Mouse (Mus musculus) right cerebral cortex, postnatal 14 days (tissue): Measurements from ENCODE around the gene Rbfox2.
A peak's percentile ranks its signal among the peaks of the same experiment; 100 is the strongest.
"Not testable (repeated sequence)": the region's sequence is repeated elsewhere in the genome, so short reads cannot be mapped to it uniquely, and the experiment has no call there.

Experiments
- DNase-seq: peaks from one replicate; pipeline ENCODE4 v3.0.0; 2022

The Rbfox2 gene

DNA sequence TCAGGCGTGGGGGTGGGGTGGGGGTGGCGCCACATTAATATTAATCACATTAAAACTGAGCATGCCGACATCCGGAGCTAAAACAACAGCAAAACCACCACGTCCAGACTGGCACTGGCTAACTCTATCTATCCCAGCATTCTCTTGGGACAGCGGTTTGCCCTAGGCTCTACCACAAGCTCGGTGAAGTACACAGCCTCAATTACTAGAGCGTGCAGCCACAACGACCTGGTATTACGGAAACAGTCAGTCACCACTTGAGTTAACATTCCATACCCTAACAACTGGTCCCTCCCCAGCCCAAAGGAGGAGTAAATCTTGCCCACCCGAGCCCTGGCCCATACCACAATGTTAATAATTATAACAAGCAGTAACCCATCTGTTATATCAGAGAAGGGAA lies 217.6 kb downstream of the Rbfox2 start:
- no peak for DNase-seq

GRCm38 (mm10) chr15:77086488-77086887 lies 220.3 kb downstream of the Rbfox2 start:
- DNase-seq: no peak

- DNase-seq: no peak
Observed at GRCm38 (mm10) chr15:77085818-77086217, 221.0 kb downstream of the Rbfox2 start.

- DNase-seq: no peak
Observed at GRCm38 (mm10) chr15:77081454-77081853, 225.3 kb downstream of the Rbfox2 start.

DNA sequence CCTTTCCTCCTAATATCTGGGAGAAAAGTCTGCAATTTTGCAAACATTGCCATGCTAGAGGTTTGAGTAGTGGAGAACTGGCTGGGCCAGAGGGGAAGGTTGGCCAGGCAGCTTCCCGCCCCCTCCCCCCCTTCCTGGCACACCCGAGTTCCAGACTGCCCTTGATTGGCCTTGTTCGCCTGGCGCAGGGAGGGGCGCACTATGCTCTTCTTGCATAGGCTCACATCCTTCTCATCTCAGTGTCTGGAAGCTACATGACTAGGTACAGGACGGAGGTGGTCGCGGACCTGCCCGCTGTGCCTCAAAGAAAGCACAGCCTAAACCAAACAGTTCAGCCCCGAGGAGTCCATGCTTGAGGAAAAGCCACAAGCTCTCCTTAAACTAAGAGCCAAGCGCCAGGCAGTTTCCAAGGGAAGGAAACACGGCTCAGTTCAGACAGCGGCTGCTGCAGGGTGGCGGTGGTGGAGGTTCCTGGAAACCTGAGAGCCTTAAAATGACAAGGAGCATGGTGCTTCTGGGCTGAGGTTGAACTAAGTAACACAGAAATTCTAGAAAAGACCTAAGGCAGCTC lies 226.0 kb downstream of the Rbfox2 start:
- no peak for DNase-seq

GRCm38 (mm10) chr15:77079890-77080361 lies 226.9 kb downstream of the Rbfox2 start:
- no peak for DNase-seq

DNA sequence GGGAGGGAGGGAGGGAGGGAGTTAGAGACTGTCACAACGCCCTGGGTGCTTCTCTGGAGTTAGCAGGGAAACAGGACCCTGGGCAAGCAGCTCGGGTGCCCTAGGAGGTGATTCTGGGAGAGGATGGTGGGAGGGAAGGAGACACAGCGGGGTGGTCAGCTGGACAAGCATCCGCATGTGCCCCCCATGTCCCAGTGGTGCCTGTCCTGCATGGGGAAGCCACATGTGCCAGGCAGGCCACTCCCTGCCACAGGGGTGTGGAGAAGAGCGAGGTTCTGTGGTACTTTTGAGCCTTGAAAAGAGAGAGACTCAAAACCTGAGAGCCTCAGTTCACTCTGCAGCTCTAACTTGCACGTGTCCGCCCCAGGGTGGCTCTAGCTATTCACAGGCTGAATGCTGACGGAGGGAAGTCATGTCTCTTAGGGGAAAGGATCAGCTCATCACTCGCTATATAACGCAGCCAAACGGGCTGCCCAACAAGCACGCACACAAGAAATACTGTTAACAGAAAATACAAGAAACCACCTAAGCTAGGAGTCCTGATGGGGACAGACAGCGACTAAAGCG lies 227.5 kb downstream of the Rbfox2 start:
- DNase-seq: no peak

DNA sequence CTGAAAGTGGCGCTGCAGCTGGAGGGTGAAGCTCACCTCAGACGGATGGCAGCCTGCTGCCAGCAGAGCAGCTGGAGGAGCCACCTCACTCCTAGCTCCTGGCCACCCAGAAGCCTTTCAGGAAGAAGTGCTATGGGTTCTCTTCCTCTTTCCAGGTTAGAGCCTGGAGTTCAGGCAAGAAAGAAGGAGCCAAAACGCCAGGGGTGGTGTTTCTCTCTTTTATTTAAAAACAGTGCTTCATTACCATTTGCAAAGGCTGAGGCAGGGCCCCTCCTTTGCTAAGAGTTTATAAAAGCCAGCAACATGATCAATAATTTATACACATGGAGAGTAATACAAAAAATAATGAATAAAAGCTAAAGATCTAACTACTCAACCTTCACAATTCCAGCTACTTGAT lies 228.0 kb downstream of the Rbfox2 start:
- DNase-seq: no peak

DNA sequence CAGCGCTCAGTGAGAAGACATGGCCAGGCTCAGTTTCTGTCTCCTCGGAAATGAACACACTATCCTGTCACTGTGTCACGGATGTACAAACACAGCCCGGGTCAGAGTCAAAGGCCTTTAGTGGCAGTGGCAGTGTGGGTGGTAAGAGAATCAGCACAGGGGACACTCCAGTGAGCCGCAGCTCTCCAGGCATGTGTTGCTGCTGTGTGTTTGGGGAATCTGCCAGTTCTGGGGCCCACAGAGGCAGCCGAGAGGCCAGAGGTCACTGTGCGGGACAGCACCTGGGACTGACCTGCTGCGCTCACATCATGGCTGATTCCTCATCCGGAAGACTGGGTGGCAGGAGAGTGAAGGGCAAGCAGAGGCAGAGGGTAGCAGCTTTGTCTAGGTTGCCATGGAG lies 228.9 kb downstream of the Rbfox2 start:
- no peak for DNase-seq

DNA sequence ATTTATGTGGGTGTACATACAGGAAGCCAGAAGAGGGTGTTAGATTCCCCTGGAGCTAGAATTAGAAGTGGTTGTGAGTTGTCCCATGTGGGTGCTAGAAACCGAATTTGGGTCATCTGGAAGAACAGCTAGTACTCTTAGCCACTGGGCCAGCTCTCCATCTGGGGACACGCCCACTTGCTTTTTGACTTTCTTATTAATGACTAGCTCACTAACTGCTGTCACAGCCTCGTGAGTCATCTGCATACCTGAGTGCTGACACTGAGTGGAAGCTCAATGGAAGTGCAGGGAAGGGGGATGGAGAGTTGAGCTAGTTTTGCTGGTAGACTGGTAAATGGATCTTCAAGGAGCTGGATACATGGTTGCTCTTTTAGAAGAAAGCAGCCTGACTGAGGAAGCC lies 230.3 kb downstream of the Rbfox2 start:
- no peak for DNase-seq

DNA sequence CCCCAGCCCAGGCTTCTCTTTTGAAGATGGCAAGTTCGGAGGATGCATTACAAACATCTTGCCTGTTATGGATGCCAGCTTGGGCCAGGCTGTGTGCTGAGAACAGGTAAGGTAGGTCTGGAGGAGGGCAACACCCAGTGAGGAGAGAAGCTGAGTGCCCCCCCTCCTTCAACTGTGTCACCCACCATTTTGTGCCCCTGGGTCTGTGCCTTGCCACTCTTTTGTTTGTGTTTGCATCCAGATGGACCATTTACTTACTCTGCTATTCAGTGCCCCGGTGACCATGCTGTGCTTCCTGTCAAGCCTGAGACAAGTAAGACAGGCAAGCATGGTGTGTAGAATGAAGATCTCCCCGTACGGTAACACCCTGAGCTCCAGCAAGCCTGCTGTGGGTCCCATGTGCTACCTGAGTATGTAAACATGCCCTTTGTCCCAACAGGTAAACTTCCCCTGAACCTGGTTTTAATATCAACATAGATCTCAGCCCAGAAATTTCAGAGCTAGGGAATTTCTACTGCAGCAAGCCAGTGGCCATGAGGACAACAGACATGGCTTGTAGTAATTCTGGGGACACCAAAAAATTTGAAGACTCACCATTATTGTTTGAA lies 234.1 kb downstream of the Rbfox2 start:
- no peak for DNase-seq

GRCm38 (mm10) chr15:77071501-77071900 lies 235.3 kb downstream of the Rbfox2 start:
- peak; percentile 63 for DNase-seq

- no peak for DNase-seq
Observed at GRCm38 (mm10) chr15:77070745-77071268, 236.0 kb downstream of the Rbfox2 start.

DNA sequence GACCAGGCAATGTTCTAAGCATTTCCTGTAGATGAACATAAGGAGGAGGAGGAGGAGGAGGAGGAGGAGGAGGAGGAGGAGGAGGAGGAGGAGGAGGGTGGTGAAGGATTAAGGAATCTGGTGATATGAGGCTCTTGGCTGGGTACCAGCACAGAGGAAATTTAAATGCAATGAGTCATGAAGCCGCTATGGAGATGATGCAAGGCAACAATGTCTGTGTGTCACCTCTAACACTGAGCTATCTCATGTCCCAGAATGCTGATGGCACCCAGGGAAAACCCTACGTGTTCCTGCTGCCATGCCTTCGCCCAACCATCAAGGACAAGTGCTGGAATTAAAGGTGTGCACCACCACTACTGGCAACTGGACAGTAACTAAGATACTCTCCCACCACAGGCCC lies 237.8 kb downstream of the Rbfox2 start:
- no peak for DNase-seq

- DNase-seq: no peak
Observed at GRCm38 (mm10) chr15:77068439-77068861, 238.4 kb downstream of the Rbfox2 start.

GRCm38 (mm10) chr15:77066233-77066632 lies 240.6 kb downstream of the Rbfox2 start:
- no peak for DNase-seq

GRCm38 (mm10) chr15:77065259-77065852 lies 241.4 kb downstream of the Rbfox2 start:
- no peak for DNase-seq

GRCm38 (mm10) chr15:77062746-77063145 lies 244.1 kb downstream of the Rbfox2 start:
- DNase-seq: no peak

- DNase-seq: not testable (repeated sequence)
Observed at GRCm38 (mm10) chr15:77059416-77059815, 247.4 kb downstream of the Rbfox2 start.

DNA sequence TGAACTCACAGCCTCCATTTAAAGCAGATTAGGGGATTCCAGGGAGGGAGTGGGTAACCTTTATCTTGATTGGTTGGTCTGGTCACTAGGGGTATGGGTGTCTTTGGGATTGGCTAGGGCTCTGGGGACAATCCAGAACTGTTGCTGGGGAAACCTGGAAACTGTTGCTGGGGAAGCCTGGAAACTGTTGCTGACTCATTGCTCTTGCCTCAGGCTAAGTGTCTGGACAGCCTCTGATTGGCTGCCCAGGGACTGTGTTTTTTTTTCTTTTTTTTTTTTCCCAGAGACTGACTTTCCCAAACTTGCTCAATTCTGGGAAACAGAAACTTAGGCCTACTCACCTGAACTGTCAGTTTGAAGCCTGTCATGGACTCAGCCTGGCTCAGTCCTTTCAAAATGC lies 248.2 kb downstream of the Rbfox2 start:
- DNase-seq: no peak

- DNase-seq: no peak
Observed at GRCm38 (mm10) chr15:77056791-77057051, 250.1 kb downstream of the Rbfox2 start.

GRCm38 (mm10) chr15:77056001-77056790 lies 250.6 kb downstream of the Rbfox2 start:
- no peak for DNase-seq

GRCm38 (mm10) chr15:77054611-77055175 lies 252.1 kb downstream of the Rbfox2 start:
- DNase-seq: no peak
